Mouse (Mus musculus) testis, adult 2 months (tissue): ENCODE measurements around the gene Clstn3.

Experiments used
- CTCF ChIP-seq: fragments of 200-500 bp; IDR thresholded peaks from 2 replicates; pipeline ENCODE4 v1.5.1; 2012; ENCODE audit warnings: low read depth, mild to moderate bottlenecking, inconsistent platforms, low read length, moderate library complexity; ENCODE audit not compliant: control insufficient read depth, insufficient read depth, insufficient replicate concordance
- POLR2A ChIP-seq: fragments of 200-500 bp; IDR thresholded peaks from 2 replicates; pipeline ENCODE4 v1.6.1; 2012; ENCODE audit warnings: low read depth, mild to moderate bottlenecking, inconsistent platforms, low read length, moderate library complexity; ENCODE audit not compliant: control insufficient read depth

- no peak for TF ChIP-seq CTCF
- no peak for TF ChIP-seq POLR2A
Observed at GRCm38 (mm10) chr6:124399738-124400137, 64.9 kb downstream of the Clstn3 start.
